Mouse (Mus musculus) hindbrain, embryonic 16.5 days (tissue): ENCODE results near the gene Fxr2. TPM values are rescaled to one million over a fixed set of nuclear protein-coding genes. Genes with fewer than 3 reads are reported as not detected.
"Not testable (repeated sequence)": the region's sequence is repeated elsewhere in the genome, so short reads cannot be mapped to it uniquely, and the experiment has no call there.

ENCODE experiments used
- ATAC-seq: fragments of 200-750 bp; cut with Nextera tagmentation; 2 replicates; pipeline ENCODE4 v1.8.0; 2017; ENCODE audit warnings: moderate TSS enrichment, moderate library complexity
- H3K27ac ChIP-seq: fragments of 300-500 bp; sonication (generic); 2 replicates; pipeline ENCODE4 v1.5.1; 2014; ENCODE audit warnings: low read depth, mild to moderate bottlenecking, control low read depth, low read length, moderate library complexity
- H3K27me3 ChIP-seq: fragments of 300-500 bp; sonication (generic); replicated peaks from 2 replicates; pipeline ENCODE4 v1.6.1; 2014; ENCODE audit warnings: low read length; ENCODE audit not compliant: control insufficient read depth, insufficient read depth
- H3K36me3 ChIP-seq: fragments of 300-500 bp; sonication (generic); 2 replicates; pipeline ENCODE4 v1.6.1; 2014; ENCODE audit warnings: mild to moderate bottlenecking, low read length, moderate library complexity, mixed read lengths; ENCODE audit not compliant: control insufficient read depth, insufficient read depth
- H3K4me1 ChIP-seq: fragments of 300-500 bp; sonication (generic); 2 replicates; pipeline ENCODE4 v1.6.1; 2014; ENCODE audit warnings: low read depth, low read length; ENCODE audit not compliant: control insufficient read depth, insufficient read depth
- H3K4me2 ChIP-seq: fragments of 300-500 bp; sonication (generic); 2 replicates; pipeline ENCODE4 v1.6.1; 2014; ENCODE audit warnings: mild to moderate bottlenecking, low read length, control low read depth, moderate library complexity
- H3K4me3 ChIP-seq: fragments of 300-500 bp; sonication (generic); 2 replicates; pipeline ENCODE4 v1.5.1; 2014; ENCODE audit warnings: mild to moderate bottlenecking, low read length, control low read depth, moderate library complexity
- H3K9ac ChIP-seq: fragments of 300-500 bp; sonication (generic); 2 replicates; pipeline ENCODE4 v1.6.1; 2014; ENCODE audit warnings: low read depth, mild to moderate bottlenecking, control low read depth, low read length, moderate library complexity
- H3K9me3 ChIP-seq: fragments of 300-500 bp; sonication (generic); 2 replicates; pipeline ENCODE4 v1.6.1; 2014; ENCODE audit warnings: mild to moderate bottlenecking, low read length, moderate library complexity; ENCODE audit not compliant: control insufficient read depth
- WGBS: fragments of 180-500 bp; shearing (Covaris S2); extraction: QIAGEN DNeasy Blood & Tissue Kit; methylation state at CpG from one replicate; pipeline ENCODE4 v1.1.7; 2014; 5-methylcytosine and 5-hydroxymethylcytosine counted together
- polyA plus RNA-seq: library from polyadenylated mRNA; unstranded; fragments of >200 nt; fragmentation: Nextera tagmentation; extraction: Ambion mirVana; gene quantifications from 2 replicates; pipeline ENCODE4 v1.2.1, GENCODE M21; 2015

Gene Fxr2
- polyA plus RNA-seq, 1 experiment from 2014 or later = 32.1 TPM

- no peak overlapping the region for H3K4me2 ChIP-seq
- no peak for ATAC-seq
Measured at GRCm38 (mm10) chr11:69692196-69692811, 59.5 kb downstream of the Fxr2 start.

GRCm38 (mm10) chr11:69692863-69693262 is 60.1 kb downstream of the Fxr2 start:
- H3K9me3 ChIP-seq = no peaks in the 10 kb centered on the region
- H3K9ac ChIP-seq = no peak overlapping the region
- H3K36me3 ChIP-seq = no peaks in the 10 kb centered on the region
- no peak overlapping the region for H3K4me3 ChIP-seq
- no peaks in the 10 kb centered on the region; the same call in 1 of the 2 replicates for H3K27me3 ChIP-seq
- 86% methylated on average over 6 of the region's 6 CpGs for WGBS
- peaks cover 11% of the 10 kb centered on the region for H3K4me1 ChIP-seq
- H3K27ac ChIP-seq = no peak overlapping the region
- no peak for ATAC-seq
- H3K4me2 ChIP-seq = no peak overlapping the region

More at GRCm38 (mm10) chr11:69692196-69692811, 59.5 kb downstream of the Fxr2 start:
- Histone ChIP-seq H3K4me3 (no peak overlapping the region), H3K9me3 (no peaks in the 10 kb centered on the region), H3K4me1 (peaks cover 11% of the 10 kb centered on the region), H3K27ac (no peak overlapping the region), H3K9ac (no peak overlapping the region), H3K36me3 (no peaks in the 10 kb centered on the region), H3K27me3 (no peaks in the 10 kb centered on the region; the same call in 1 of the 2 replicates)
- 87% methylated on average over 9 of the region's 9 CpGs for WGBS

- Histone ChIP-seq H3K36me3 (no peaks in the 10 kb centered on the region), H3K27ac (no peak overlapping the region), H3K9me3 (no peaks in the 10 kb centered on the region), H3K4me2 (no peak overlapping the region), H3K4me1 (peaks cover 11% of the 10 kb centered on the region), H3K4me3 (no peak overlapping the region), H3K27me3 (no peaks in the 10 kb centered on the region; the same call in 1 of the 2 replicates), H3K9ac (no peak overlapping the region)
- no peak for ATAC-seq
- WGBS = 58% methylated on average over 11 of the region's 11 CpGs
Measured at GRCm38 (mm10) chr11:69693421-69693965, 60.7 kb downstream of the Fxr2 start.

- no peaks in the 10 kb centered on the region for H3K36me3 ChIP-seq
- H3K4me1 ChIP-seq = peaks cover 11% of the 10 kb centered on the region
- no peaks in the 10 kb centered on the region; the same call in 1 of the 2 replicates for H3K27me3 ChIP-seq
- H3K27ac ChIP-seq = no peak overlapping the region
- 14% methylated on average over 6 of the region's 6 CpGs for WGBS
- H3K9ac ChIP-seq = peak overlapping the region; percentile 84
- 0 out of 2 replicates have a peak, but pooled peaks have one; percentile 24 for ATAC-seq
- peak overlapping the region; percentile 96 for H3K4me2 ChIP-seq
- H3K4me3 ChIP-seq = peak overlapping the region; percentile 52
- H3K9me3 ChIP-seq = no peaks in the 10 kb centered on the region
Measured at GRCm38 (mm10) chr11:69695046-69695360, 62.2 kb downstream of the Fxr2 start.

GRCm38 (mm10) chr11:69695361-69696181 is 62.8 kb downstream of the Fxr2 start, which contains the start of the genes Tnfsf12 and Tnfsfm13:
Tnfsf12 (minus strand) TSS chr11:69695849.
Tnfsfm13 (minus strand) TSS chr11:69696098.
- WGBS = under 1% methylated on average over 29 of the region's 41 CpGs
- Histone ChIP-seq H3K4me2 (peak within 1 kb of the TSS; percentile 96), H3K9ac (peak within 1 kb of the TSS; percentile 84), H3K27ac (no peak within 1 kb of the TSS; the same call in 1 of the 2 replicates), H3K36me3 (no peaks in the 10 kb centered on the region), H3K4me3 (peak within 1 kb of the TSS; percentile 52), H3K9me3 (no peaks in the 10 kb centered on the region), H3K27me3 (no peaks in the 10 kb centered on the region; the same call in 1 of the 2 replicates), H3K4me1 (peaks cover 11% of the 10 kb centered on the region)
- ATAC-seq = peak; percentile 72

GRCm38 (mm10) chr11:69697396-69697795 is 64.6 kb downstream of the Fxr2 start:
- no peak for ATAC-seq
- 90% methylated on average over 3 of the region's 3 CpGs for WGBS

GRCm38 (mm10) chr11:69698574-69698973 is 65.8 kb downstream of the Fxr2 start:
- WGBS = 70% methylated on average over 5 of the region's 5 CpGs
- H3K27me3 ChIP-seq = no peaks in the 10 kb centered on the region; the same call in 1 of the 2 replicates
- H3K4me3 ChIP-seq = no peak overlapping the region
- H3K9ac ChIP-seq = no peak overlapping the region
- H3K36me3 ChIP-seq = no peaks in the 10 kb centered on the region
- H3K27ac ChIP-seq = no peak overlapping the region
- no peak overlapping the region for H3K4me2 ChIP-seq
- H3K9me3 ChIP-seq = no peaks in the 10 kb centered on the region
- no peak for ATAC-seq
- H3K4me1 ChIP-seq = peaks cover 11% of the 10 kb centered on the region

More at GRCm38 (mm10) chr11:69697396-69697795, 64.6 kb downstream of the Fxr2 start:
- H3K4me3 ChIP-seq = no peak overlapping the region
- no peaks in the 10 kb centered on the region for H3K9me3 ChIP-seq
- H3K4me2 ChIP-seq = no peak overlapping the region
- peaks cover 11% of the 10 kb centered on the region for H3K4me1 ChIP-seq
- no peak overlapping the region for H3K27ac ChIP-seq
- H3K9ac ChIP-seq = no peak overlapping the region
- H3K27me3 ChIP-seq = no peaks in the 10 kb centered on the region; the same call in 1 of the 2 replicates
- no peaks in the 10 kb centered on the region for H3K36me3 ChIP-seq

GRCm38 (mm10) chr11:69699595-69699994 is 66.8 kb downstream of the Fxr2 start:
- Histone ChIP-seq H3K9me3 (no peaks in the 10 kb centered on the region), H3K9ac (no peak overlapping the region), H3K4me3 (no peak overlapping the region), H3K36me3 (no peaks in the 10 kb centered on the region), H3K27me3 (no peaks in the 10 kb centered on the region), H3K27ac (no peak overlapping the region), H3K4me1 (peaks cover 11% of the 10 kb centered on the region), H3K4me2 (no peak overlapping the region)
- 86% methylated on average over 1 of the region's 1 CpGs for WGBS
- ATAC-seq = no peak

GRCm38 (mm10) chr11:69702886-69703285 is 70.1 kb downstream of the Fxr2 start:
- H3K27ac ChIP-seq, H3K4me2 ChIP-seq, H3K9me3 ChIP-seq, H3K9ac ChIP-seq, H3K4me1 ChIP-seq, ATAC-seq, H3K4me3 ChIP-seq, H3K36me3 ChIP-seq, H3K27me3 ChIP-seq: not testable (repeated sequence)
- 94% methylated on average over 10 of the region's 10 CpGs for WGBS
